Mouse (Mus musculus): ENCODE measurements at regions not wholly inside any gene's neighbourhood (a gene's known extent, or its start where the extent isn't known, plus 50 kb on each side); places are given as distances from the start of the nearest gene placed in this dataset.

DNA sequence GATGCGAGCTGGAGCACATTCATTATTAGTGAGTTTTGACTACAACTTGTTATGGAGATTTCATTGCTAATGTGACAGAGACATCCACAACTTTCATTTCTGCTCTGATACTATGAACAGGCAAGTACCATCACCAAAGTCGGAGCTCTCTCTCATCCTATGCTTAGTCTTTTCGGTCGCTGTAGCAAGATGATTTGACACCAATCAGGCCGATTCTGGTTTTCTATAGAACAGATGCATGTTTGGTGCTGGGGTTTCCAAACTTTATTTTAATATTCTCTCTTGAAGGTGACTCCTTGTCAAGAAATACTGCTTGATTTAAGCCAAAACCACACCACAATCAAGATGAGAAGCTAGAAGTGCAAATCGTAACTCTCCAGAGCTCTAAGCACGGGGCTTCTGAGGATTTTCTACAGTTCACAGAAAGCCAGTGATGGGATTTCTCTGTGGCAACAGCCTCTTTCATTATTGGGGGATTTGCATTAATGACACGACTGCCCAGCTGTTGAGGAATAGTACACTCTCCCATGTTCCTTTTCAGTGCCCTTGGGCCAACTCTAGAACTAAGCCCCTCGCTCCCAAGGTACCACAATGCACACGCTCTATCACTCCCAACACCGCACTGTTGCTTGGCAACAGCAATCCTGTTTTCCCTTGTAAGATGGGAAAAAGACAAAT, 434.5 kb downstream of the Gm16223 start:
- Histone ChIP-seq H3K36me3 (no peaks in the 10 kb centered on the region), H3K4me2 (no peak overlapping the region), H3K27ac (no peak overlapping the region), H3K27me3 (no peaks in the 10 kb centered on the region), H3K4me3 (replicated peaks) (no peak overlapping the region), H3K9ac (no peak overlapping the region), H3K4me1 (replicated peaks) (no peaks in the 10 kb centered on the region), H3K9me3 (replicated peaks) (no peaks in the 10 kb centered on the region; the same call in 1 of the 2 replicates)
- WGBS (ENCODE audit: insufficient replicate concordance) = 69% methylated on average over 11 of the region's 11 CpGs
- DNase-seq (no peak), ATAC-seq (ENCODE audit: low read depth) (no peak)

DNA sequence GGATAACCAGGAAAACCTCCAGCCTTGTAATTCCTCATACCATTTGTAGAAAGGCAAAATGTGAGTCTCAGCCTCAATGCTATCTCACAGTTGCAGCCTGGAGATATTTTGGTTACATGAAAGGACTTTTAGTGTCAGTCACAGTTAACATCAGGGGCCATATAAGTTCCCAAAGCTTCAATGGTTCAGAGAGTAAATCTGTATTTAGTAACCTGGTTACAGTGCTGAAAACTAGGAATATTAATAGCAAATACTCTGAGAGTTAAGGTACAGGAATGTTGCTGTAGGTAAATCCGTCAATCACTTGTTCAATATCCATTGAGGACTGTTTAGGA, 435.0 kb downstream of the Gm16223 start:
- Histone ChIP-seq H3K4me3 (replicated peaks) (no peak overlapping the region), H3K4me1 (replicated peaks) (no peaks in the 10 kb centered on the region), H3K9ac (no peak overlapping the region), H3K27ac (no peak overlapping the region), H3K9me3 (replicated peaks) (no peaks in the 10 kb centered on the region; the same call in 1 of the 2 replicates), H3K4me2 (no peak overlapping the region), H3K36me3 (no peaks in the 10 kb centered on the region), H3K27me3 (no peaks in the 10 kb centered on the region)
- DNase-seq (no peak), ATAC-seq (ENCODE audit: low read depth) (no peak)
- WGBS (ENCODE audit: insufficient replicate concordance) = 62% methylated on average over 1 of the region's 1 CpGs

DNA sequence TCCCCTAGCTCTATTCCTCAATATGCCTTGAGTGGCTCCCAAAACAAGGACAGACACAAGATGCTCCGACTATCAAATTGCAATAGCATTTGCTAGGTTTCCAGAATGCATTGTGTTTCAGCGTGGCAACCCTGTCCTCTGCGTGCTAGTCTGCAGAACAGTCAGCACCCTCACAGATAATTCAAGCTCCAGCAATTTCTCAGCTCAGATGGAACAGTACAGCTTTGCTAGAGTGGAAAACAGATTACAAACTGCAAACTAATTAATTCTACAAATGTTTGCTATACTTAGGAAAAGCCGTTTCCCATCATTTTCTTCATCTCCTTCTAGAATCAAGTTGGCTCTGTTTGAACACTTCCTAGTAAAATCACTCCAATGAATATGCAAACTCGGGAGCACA, 441.4 kb downstream of the Gm16223 start:
- Histone ChIP-seq H3K36me3 (no peaks in the 10 kb centered on the region), H3K4me2 (no peak overlapping the region), H3K9ac (no peak overlapping the region), H3K27me3 (no peaks in the 10 kb centered on the region), H3K4me1 (replicated peaks) (no peaks in the 10 kb centered on the region), H3K9me3 (replicated peaks) (no peaks in the 10 kb centered on the region), H3K27ac (no peak overlapping the region), H3K4me3 (replicated peaks) (no peak overlapping the region)
- 50% methylated on average over 5 of the region's 5 CpGs for WGBS (ENCODE audit: insufficient replicate concordance)
- ATAC-seq (ENCODE audit: low read depth) (no peak), DNase-seq (no peak)

DNA sequence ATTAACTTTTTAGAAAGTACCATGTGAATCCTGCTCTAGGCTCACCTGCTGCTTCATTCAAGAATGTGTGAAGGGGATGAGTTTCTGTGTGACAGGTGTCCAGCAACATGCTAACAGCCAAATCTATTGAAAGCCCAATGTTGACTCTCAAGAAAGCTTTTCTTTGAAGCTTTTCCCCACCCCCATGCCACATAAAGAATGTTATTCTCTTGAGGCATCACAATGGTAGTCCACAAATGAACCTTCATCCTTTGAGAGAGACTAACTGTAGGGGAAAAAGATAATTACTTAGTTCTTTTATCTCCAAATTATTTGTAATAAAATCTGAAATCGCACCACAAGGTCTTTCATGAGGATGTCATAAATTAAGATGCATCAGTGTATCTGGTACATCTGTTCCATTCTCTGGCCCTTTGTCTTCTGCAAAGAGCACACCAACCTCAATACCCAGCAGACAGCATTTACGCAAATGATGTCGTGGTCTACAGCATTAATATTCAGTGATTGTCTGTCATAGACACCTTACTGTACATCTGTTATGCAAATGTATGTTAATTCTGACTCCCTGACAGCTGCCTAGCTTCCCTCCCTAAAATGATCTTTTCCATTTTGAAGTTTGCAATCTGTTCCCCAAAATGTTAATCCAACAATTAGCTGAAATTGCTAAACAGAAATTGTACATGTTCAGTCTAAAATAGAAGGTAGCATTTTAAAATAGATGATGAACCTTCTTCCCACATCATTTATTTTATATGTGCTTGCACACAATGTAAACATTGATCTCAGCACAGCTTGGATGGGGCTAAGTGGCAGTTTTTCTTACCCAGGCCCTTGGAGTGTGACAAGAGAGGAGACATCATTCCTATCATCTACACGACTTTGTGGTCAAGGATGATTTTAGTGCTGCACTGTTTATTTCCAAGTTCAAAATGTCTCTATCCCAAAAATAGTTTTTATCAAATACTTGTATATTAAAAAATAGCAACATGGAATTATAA, 455.7 kb downstream of the Gm16223 start:
- Histone ChIP-seq H3K4me1 (replicated peaks) (no peaks in the 10 kb centered on the region), H3K4me2 (no peak overlapping the region), H3K36me3 (no peaks in the 10 kb centered on the region), H3K27ac (no peak overlapping the region), H3K4me3 (replicated peaks) (no peak overlapping the region), H3K9ac (no peak overlapping the region), H3K9me3 (replicated peaks) (no peaks in the 10 kb centered on the region), H3K27me3 (no peaks in the 10 kb centered on the region)
- WGBS (ENCODE audit: insufficient replicate concordance) = 61% methylated on average over 4 of the region's 4 CpGs
- ATAC-seq (ENCODE audit: low read depth) (no peak), DNase-seq (no peak)

DNA sequence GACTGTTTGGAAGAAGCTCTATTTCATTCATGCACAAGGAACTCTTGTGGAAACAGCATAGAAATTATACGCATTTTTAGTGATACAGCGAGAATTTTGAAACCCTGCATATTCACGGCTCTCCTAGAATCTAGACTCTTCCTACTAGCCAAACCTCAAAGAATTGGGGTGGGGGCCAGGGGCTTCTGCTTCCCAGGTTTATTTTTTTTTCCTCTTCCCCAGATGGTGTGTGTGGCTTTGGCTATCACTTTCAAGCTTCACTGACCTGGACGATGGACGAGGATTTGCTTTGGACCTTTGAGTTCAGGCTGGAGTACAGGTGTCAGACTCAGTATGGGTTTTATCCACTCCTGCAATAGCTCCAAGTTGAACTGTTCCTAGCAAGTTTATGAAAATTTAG, 457.7 kb downstream of the Gm16223 start:
- H3K4me1 ChIP-seq (replicated peaks) = no peaks in the 10 kb centered on the region
- no peaks in the 10 kb centered on the region for H3K27me3 ChIP-seq
- ATAC-seq (ENCODE audit: low read depth) (no peak), DNase-seq (no peak)
- no peaks in the 10 kb centered on the region for H3K9me3 ChIP-seq (replicated peaks)
- no peak overlapping the region for H3K4me3 ChIP-seq (replicated peaks)
- H3K36me3 ChIP-seq = no peaks in the 10 kb centered on the region
- no peak overlapping the region for H3K4me2 ChIP-seq
- H3K9ac ChIP-seq = no peak overlapping the region
- 68% methylated on average over 5 of the region's 5 CpGs for WGBS (ENCODE audit: insufficient replicate concordance)
- no peak overlapping the region for H3K27ac ChIP-seq

DNA sequence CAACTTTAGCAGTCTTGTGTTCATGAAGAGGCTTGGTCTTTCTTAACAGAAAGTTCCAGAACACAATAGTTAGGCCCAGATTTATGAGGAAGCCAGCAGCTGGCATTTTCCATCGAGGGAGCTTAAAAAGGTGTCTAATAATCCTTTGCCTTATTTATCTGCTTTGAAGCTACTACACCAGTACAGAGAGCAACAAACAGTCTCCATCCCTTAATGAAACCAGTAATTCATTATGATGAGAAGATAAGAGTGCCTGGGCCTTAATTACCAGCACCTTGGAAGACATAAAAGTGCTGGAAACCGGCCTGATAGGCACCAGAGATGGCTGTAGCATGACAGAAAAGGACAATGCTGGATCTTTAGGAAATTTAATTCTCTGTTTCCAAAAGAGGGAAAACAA, 492.8 kb downstream of the Gm16223 start:
- Histone ChIP-seq H3K27ac (no peak overlapping the region), H3K4me1 (replicated peaks) (no peaks in the 10 kb centered on the region), H3K4me3 (replicated peaks) (no peak overlapping the region), H3K4me2 (no peak overlapping the region), H3K36me3 (no peaks in the 10 kb centered on the region), H3K27me3 (no peaks in the 10 kb centered on the region), H3K9me3 (replicated peaks) (no peaks in the 10 kb centered on the region), H3K9ac (no peak overlapping the region)
- 55% methylated on average over 2 of the region's 2 CpGs for WGBS (ENCODE audit: insufficient replicate concordance)
- ATAC-seq (ENCODE audit: low read depth) (no peak), DNase-seq (no peak)

DNA sequence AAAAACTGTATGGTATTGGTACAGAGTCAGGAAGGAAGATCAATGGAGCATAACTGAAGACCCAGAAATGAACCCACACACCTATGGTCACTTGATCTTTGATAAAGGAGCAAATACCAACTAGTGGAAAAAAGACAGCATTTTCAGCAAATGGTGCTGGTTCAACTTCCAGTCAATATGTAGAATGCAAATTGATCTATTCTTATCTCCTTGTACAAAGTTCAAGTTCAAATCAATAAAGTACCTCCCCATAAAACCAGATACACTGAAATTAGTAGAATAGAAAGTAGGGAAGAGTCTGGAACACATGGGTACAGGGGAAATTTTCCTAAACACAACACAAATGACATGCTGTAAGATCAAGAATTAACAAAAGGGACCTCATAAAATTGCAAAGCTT, 495.6 kb downstream of the Gm16223 start:
- H3K4me1 ChIP-seq (replicated peaks) = no peaks in the 10 kb centered on the region
- ATAC-seq (ENCODE audit: low read depth) = no peak
- H3K27me3 ChIP-seq = no peaks in the 10 kb centered on the region
- H3K9ac ChIP-seq = no peak overlapping the region
- H3K4me3 ChIP-seq (replicated peaks) = no peak overlapping the region
- no peaks in the 10 kb centered on the region for H3K9me3 ChIP-seq (replicated peaks)
- no peaks in the 10 kb centered on the region for H3K36me3 ChIP-seq
- no peak for DNase-seq
- H3K4me2 ChIP-seq = no peak overlapping the region
- H3K27ac ChIP-seq = no peak overlapping the region

DNA sequence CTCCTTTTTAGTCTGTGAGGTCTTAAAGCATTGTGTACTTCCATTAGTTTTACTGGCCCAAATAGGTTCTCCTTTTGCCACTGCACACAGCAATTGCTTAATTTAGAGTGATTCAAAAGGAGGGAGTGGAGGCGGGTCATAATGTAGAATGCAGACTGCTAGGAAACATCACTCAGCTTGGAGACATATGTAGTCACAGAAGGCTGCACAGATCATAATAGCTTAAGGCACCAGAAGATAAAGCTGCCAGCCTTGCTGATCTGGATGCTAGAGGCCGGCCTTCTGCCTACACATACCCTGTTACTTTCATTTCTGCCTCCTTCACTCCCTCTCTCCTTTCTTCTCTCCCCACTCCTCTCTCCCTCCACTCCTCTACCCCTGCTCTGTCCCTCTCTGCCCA, 508.2 kb downstream of the Gm16223 start:
- Histone ChIP-seq H3K4me3 (replicated peaks) (no peak overlapping the region), H3K36me3 (no peaks in the 10 kb centered on the region), H3K27ac (no peak overlapping the region), H3K4me1 (replicated peaks) (no peaks in the 10 kb centered on the region), H3K9ac (no peak overlapping the region), H3K9me3 (replicated peaks) (no peaks in the 10 kb centered on the region), H3K27me3 (no peaks in the 10 kb centered on the region), H3K4me2 (no peak overlapping the region)
- DNase-seq (no peak), ATAC-seq (ENCODE audit: low read depth) (no peak)
- 48% methylated on average over 2 of the region's 2 CpGs for WGBS (ENCODE audit: insufficient replicate concordance)

DNA sequence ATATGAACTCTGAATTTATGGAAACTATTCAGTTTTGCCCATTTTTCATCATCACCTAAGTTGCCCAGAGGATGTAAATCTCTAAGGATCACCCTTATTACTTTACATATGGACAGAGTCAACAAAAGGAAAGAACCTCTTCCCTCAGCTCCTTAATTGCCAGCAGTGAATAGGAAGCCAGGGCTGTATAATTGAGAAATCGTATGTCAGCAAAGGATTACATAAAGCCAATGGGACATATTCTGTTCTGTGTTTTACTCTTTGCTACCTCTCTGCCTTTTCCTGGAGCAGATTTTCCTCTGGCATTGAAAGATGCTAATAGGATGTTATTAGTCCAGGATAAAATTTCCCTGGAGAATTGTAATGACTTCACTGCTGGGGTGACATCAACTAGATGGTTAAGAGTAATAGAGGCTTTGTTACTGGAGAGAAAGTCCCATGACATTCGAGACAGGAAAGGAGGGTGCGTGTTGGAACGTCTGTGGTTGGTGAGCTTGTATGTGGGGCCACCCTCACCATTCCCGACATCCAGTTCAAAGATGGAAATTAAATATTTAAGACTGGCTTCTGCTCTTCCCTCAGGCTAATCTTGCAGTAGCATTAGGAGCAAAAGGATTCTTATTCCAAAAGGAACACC, 510.6 kb downstream of the Gm16223 start:
- no peak for DNase-seq
- Histone ChIP-seq H3K27me3 (no peaks in the 10 kb centered on the region), H3K27ac (no peak overlapping the region), H3K4me3 (replicated peaks) (no peak overlapping the region), H3K9me3 (replicated peaks) (no peaks in the 10 kb centered on the region), H3K9ac (no peak overlapping the region), H3K4me2 (no peak overlapping the region), H3K4me1 (replicated peaks) (no peaks in the 10 kb centered on the region), H3K36me3 (no peaks in the 10 kb centered on the region)
- no peak for ATAC-seq (ENCODE audit: low read depth)
- 66% methylated on average over 5 of the region's 5 CpGs for WGBS (ENCODE audit: insufficient replicate concordance)

DNA sequence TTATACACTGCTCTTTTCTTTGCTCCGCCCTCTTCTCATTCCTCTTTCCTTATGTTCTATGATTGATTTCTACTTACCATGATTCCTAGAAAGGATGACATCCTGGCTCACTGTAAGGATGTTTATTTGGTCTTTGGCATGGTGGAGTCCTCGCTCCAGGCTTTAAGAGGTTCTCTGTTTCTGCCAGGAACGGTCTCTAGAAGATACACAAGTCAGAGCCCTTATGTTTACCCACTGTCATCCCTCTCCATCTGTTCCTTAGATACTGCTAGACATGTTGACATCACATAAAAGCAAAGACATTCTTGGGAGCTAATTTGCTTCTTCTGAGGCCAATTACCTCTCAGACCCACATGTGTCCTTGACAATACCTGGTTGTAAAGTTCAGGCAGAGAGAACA, 552.9 kb downstream of the Gm16223 start:
- 49% methylated on average over 3 of the region's 3 CpGs for WGBS (ENCODE audit: insufficient replicate concordance)
- H3K4me2 ChIP-seq = no peak overlapping the region
- H3K9me3 ChIP-seq (replicated peaks) = no peaks in the 10 kb centered on the region
- H3K27me3 ChIP-seq = no peaks in the 10 kb centered on the region
- ATAC-seq (ENCODE audit: low read depth) (no peak), DNase-seq (no peak)
- no peaks in the 10 kb centered on the region for H3K36me3 ChIP-seq
- no peaks in the 10 kb centered on the region for H3K4me1 ChIP-seq (replicated peaks)
- no peak overlapping the region for H3K4me3 ChIP-seq (replicated peaks)
- H3K9ac ChIP-seq = no peak overlapping the region
- H3K27ac ChIP-seq = no peak overlapping the region

DNA sequence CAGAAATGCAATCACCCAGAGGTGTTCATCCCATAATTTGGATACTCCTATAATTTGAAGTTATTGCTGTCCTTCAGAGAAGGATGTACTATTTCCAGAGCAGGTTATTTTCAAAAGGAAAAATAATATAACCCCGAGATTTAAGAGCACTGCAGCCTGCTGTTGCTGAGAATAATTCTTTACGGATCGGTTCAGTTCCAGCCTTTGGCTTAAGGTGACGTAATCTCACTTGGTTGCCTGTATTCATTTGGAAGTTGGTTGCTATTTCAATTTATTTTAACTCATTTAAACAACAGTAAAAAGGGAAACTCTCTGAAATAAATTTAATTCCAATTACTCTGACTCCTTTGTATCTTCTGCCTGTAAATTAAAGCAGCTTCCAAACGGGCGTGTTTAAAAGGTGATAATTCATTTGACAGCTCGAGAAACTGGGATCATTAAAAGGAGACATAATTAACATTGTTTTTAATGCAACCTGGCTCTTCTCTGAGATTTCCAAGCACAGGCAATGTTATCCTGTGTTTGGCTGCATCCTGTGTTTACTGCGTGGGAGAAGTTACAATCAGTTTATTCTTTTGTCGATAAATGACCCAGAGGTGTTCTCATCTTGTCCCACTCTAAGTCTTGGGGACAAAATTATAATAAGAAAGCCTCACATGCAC, 568.5 kb downstream of the Gm16223 start:
- WGBS (ENCODE audit: insufficient replicate concordance) = 64% methylated on average over 9 of the region's 9 CpGs

More for the DNA sequence above, 568.5 kb downstream of the Gm16223 start:
- no peaks in the 10 kb centered on the region for H3K36me3 ChIP-seq
- no peak for ATAC-seq (ENCODE audit: low read depth)
- no peak for DNase-seq
- no peak overlapping the region for H3K4me2 ChIP-seq
- H3K9ac ChIP-seq = no peak overlapping the region
- H3K27me3 ChIP-seq = no peaks in the 10 kb centered on the region
- no peaks in the 10 kb centered on the region for H3K9me3 ChIP-seq (replicated peaks)
- H3K4me3 ChIP-seq (replicated peaks) = no peak overlapping the region
- H3K4me1 ChIP-seq (replicated peaks) = no peaks in the 10 kb centered on the region
- no peak overlapping the region for H3K27ac ChIP-seq

Measured in liver, embryonic 13.5 days (tissue).